Comparison of ENCODE assay signal across 8 mouse cellular contexts in genomic region chr10:88380002-88380401, GRCm38 (mm10). TPM values are rescaled to one million over a fixed set of nuclear protein-coding genes. Genes with fewer than 3 reads are reported as not detected.
A peak's percentile ranks its signal among the peaks of the same experiment; 100 is the strongest.
DNase-seq lines count a peak whose midpoint lies in the region; ATAC-seq lines count a peak whose summit lies in the region.

No protein-coding gene starts in this region.

- peak; percentile 76 for ATAC-seq in erythroblast, adult 5-6 weeks (replicated peaks; ENCODE audit: low FRiP score, poor library complexity, severe bottlenecking)
- ATAC-seq in hematopoietic stem cell, adult 5-6 weeks (replicated peaks in 1 of 2; ENCODE audit: insufficient read depth in 1 of 2, low FRiP score in 2 of 2, low TSS enrichment in 1 of 2, low read depth in 1 of 2, poor library complexity in 2 of 2, severe bottlenecking in 2 of 2): peak; percentile 26 to 36; a peak in 1 of 4 replicates
- peak; percentile 49 for ATAC-seq in megakaryocyte progenitor cell, adult 5-6 weeks (replicated peaks; ENCODE audit: poor library complexity)

- intact Hi-C loops in left cerebral cortex, postnatal 4 days (cut with DNase I): loop anchor here (2.0 kb wide), 1 partner anchor 47 kb away; no protein-coding TSS in a partner anchor

- DNase-seq in layer of hippocampus, adult 9-11 months: peak; percentile 59
- no peak for DNase-seq in layer of hippocampus, postnatal 25 days (ENCODE audit: extremely low spot score in 1 of 2, low spot score in 1 of 2)
- peak; percentile 34 for DNase-seq in adrenal gland, adult 8-10 months
- peak; percentile 35 for DNase-seq in left cerebral cortex, postnatal 4 days
- peak; percentile 52 for DNase-seq in testis, postnatal 10 days (ENCODE audit: low spot score)

RNA-seq across cellular contexts. Expression of gene Gnptab, which starts 1.1 kb away (rescaled TPM):
- 10 to 100 TPM; 73.6 to 82.2 TPM for total RNA-seq in layer of hippocampus, postnatal 25 days (2021)
- total RNA-seq in adrenal gland, adult 8-10 months (2022): 10 to 100 TPM; 29.6 to 40.1 (median 34.0) TPM
- total RNA-seq in erythroblast, adult 5-6 weeks (2015; ENCODE audit: low replicate concordance): 19.2 and 20.2 TPM in 2 replicates
- total RNA-seq in erythroblast, adult 5-6 weeks (2017; ENCODE audit: low replicate concordance): 7.9 and 11.0 TPM in 2 replicates
- 55.6 and 65.2 TPM in 2 replicates for total RNA-seq in hematopoietic stem cell, adult 5-6 weeks (2017)
- total RNA-seq in left cerebral cortex, postnatal 4 days (2021): 10 to 100 TPM; 95.3 to 97.6 TPM
- total RNA-seq in megakaryocyte progenitor cell, adult 5-6 weeks (2015): 117 and 142 TPM in 2 replicates
- 48.7 and 58.3 TPM in 2 replicates for total RNA-seq in megakaryocyte progenitor cell, adult 5-6 weeks (2017)

RNA-seq across cellular contexts. Expression of gene Dram1, which starts 1.1 kb away (rescaled TPM):
- 1 to 10 TPM; 1.1 to 1.5 TPM for total RNA-seq in layer of hippocampus, postnatal 25 days (2021)
- total RNA-seq in adrenal gland, adult 8-10 months (2022): 10 to 100 TPM in 2 of 4 experiments, 1 to 10 TPM in 2; 9.3 to 26.6 (median 12.7) TPM
- total RNA-seq in erythroblast, adult 5-6 weeks (2015; ENCODE audit: low replicate concordance): 13.8 and 19.0 TPM in 2 replicates
- 7.5 and 11.8 TPM in 2 replicates for total RNA-seq in erythroblast, adult 5-6 weeks (2017; ENCODE audit: low replicate concordance)
- total RNA-seq in hematopoietic stem cell, adult 5-6 weeks (2017): 1.5 and 7.1 TPM in 2 replicates
- total RNA-seq in left cerebral cortex, postnatal 4 days (2021): 1 to 10 TPM; 1.6 to 2.1 TPM
- 38.5 and 45.3 TPM in 2 replicates for total RNA-seq in megakaryocyte progenitor cell, adult 5-6 weeks (2015)
- 26.8 and 33.4 TPM in 2 replicates for total RNA-seq in megakaryocyte progenitor cell, adult 5-6 weeks (2017)

Comparison
In these comparisons a context has a peak if more than half of its experiments do, and no peak if none do; other contexts are left out.
1. DNase-seq: peak in layer of hippocampus, adult 9-11 months (single experiment), adrenal gland, adult 8-10 months (single experiment), left cerebral cortex, postnatal 4 days (single experiment) and testis, postnatal 10 days (single experiment); none in layer of hippocampus, postnatal 25 days (0 of 2).
2. Peak in every context shown above with its lines, with median percentiles within 50 percentile points of each other: ATAC-seq.